Mouse (Mus musculus) heart, postnatal 10 days (tissue): ENCODE data around the gene Zfp74. TPM values are rescaled to one million over a fixed set of nuclear protein-coding genes. Genes with fewer than 3 reads are reported as not detected.

Experiments used
- DNase-seq, 2 experiments: peaks; one replicate each; pipeline ENCODE4 v3.0.0; 2021
- intact Hi-C: fragments of 180-260 bp; cut with DNase I; formaldehyde crosslinking; loops from one replicate; pipeline ENCODE4 v1.15.1; 2025
- total RNA-seq, 2 experiments: library from RNA; stranded (reverse); gene quantifications; 2 replicates each; pipeline ENCODE4 v1.2.3; 2021

The Zfp74 gene
- total RNA-seq, 2 experiments from 2014 or later = 8.3 to 8.9 TPM

- intact Hi-C loops = loop anchor here (1.0 to 5.0 kb wide), 3 partner anchors 29 to 48 kb away; partner anchors contain the start of genes Zfp27, Zfp383 and Zfp568
- DNase-seq = peak; percentile 45 to 68
Measured at GRCm38 (mm10) chr7:29954731-29955130, 842 bp upstream of the Zfp74 start.

DNA sequence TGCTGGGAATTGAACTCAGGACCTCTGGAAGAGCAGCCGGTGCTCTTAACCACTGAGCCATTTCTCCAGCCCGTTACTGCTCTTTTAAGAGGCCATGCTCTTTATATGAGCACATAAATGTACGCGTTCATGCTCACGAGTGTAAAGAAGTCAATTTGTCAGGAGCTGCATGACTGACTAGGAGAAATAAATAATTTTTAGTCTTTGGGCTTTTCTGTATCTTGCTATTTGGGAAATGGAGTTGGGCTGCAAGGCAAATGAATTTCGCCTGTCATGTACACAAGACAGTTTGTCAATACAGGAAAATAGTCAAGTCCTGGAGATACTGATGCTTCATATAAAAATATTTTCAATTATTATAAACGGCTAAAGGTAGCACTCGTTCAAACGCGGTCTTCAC, 803 bp downstream of the Zfp74 start:
- intact Hi-C loops = loop anchor here (2.0 to 5.0 kb wide), 3 partner anchors 20 to 49 kb away; partner anchors contain the start of genes Zfp27 and Zfp383
- no peak for DNase-seq

GRCm38 (mm10) chr7:29944201-29944600, 9.7 kb downstream of the Zfp74 start:
- intact Hi-C loops = no loop called here
- no peak for DNase-seq

GRCm38 (mm10) chr7:29943720-29944119, 10.2 kb downstream of the Zfp74 start:
- DNase-seq = no peak
- intact Hi-C loops = no loop called here

DNA sequence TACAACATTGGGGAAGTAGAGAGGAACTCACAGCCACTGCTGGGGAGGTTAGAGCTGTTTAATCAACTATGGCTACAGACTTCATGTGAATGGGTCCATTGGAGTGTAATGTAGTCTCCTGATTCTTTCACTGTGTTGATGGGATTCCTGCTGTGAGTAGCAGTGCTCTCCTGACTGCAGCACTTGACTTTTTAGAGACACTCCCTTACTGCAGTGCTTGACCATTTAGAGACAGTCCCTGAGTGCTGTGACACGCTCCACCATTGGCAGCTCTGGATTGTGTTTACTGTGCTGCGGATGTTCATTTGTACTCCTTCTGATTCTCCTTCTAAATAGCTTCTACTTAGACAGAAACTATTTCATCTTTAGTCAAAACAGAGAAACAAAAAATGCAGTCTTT, 11.1 kb downstream of the Zfp74 start:
- intact Hi-C loops = no loop called here
- no peak for DNase-seq

- DNase-seq = peak; percentile 38
- intact Hi-C loops = no loop called here
Measured at GRCm38 (mm10) chr7:29941027-29941426, 12.9 kb downstream of the Zfp74 start.

DNA sequence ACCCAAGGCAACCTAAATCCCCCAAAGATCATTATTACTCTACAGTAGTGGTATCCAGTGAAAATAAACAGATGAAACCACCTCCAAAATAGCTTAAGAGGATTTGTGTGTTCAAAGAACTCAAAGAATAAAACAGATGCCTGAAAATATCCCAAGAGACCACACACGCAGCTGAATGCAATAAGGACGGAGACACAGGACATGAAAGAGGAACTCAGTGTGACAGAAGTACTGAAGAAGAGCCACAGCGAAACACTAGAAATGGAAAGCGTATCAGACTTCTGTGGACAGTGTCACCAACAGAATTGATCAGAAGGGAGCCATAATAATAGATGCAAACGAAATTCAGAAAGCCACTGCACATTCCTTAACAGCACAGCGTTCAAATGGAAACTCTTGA, 15.0 kb downstream of the Zfp74 start:
- intact Hi-C loops = no loop called here

GRCm38 (mm10) chr7:29922780-29923179, 31.1 kb downstream of the Zfp74 start:
- intact Hi-C loops = no loop called here
- DNase-seq = no peak

More for the DNA sequence above, 15.0 kb downstream of the Zfp74 start:
- no peak for DNase-seq

GRCm38 (mm10) chr7:29921439-29922093, 32.3 kb downstream of the Zfp74 start:
- intact Hi-C loops = no loop called here
- DNase-seq = no peak

- peak; percentile 38 to 48 for DNase-seq
- intact Hi-C loops = no loop called here
Measured at GRCm38 (mm10) chr7:29918062-29918453, 35.8 kb downstream of the Zfp74 start.

- intact Hi-C loops = no loop called here
- DNase-seq = peak in 1 of 2 experiments; percentile 13
Measured at GRCm38 (mm10) chr7:29917371-29918061, 36.4 kb downstream of the Zfp74 start.

GRCm38 (mm10) chr7:29912172-29912571, 41.7 kb downstream of the Zfp74 start:
- no peak for DNase-seq
- intact Hi-C loops = no loop called here

- no peak for DNase-seq
- intact Hi-C loops = no loop called here
Measured at GRCm38 (mm10) chr7:29910252-29910651, 43.6 kb downstream of the Zfp74 start.

GRCm38 (mm10) chr7:29908130-29908950, 45.5 kb downstream of the Zfp74 start, which contains the start of gene Zfp383:
Gene Zfp383, plus strand, starts transcription at chr7:29908223.
- intact Hi-C loops = loop anchor here (5.0 kb wide), 2 partner anchors 44 to 141 kb away; partner anchors contain the start of genes Zfp74 and Zfp84
- peak; percentile 92 to 93 for DNase-seq

DNA sequence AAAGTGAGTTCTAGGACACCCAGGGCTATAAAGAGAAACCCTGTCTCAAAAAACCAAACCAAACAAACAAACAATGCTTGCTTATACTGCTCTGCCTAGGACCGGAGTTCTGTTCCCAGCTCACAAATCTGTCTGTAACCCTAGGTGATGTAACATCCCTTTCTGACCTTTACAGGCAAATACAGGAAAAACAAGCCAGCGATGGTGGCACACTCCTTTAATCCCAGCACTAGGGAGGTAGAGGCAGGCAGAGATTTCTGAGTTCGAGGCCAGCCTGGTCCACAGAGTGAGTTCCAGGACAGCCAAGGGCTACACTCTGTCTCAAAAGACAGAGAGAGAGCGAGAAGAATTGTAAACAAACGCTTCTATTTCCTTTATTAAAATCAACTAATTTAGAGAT, 46.7 kb downstream of the Zfp74 start:
- intact Hi-C loops = loop anchor here (2.0 to 5.0 kb wide), 3 partner anchors 45 to 140 kb away; partner anchors contain the start of genes Zfp74 and Zfp84
- DNase-seq = no peak

DNA sequence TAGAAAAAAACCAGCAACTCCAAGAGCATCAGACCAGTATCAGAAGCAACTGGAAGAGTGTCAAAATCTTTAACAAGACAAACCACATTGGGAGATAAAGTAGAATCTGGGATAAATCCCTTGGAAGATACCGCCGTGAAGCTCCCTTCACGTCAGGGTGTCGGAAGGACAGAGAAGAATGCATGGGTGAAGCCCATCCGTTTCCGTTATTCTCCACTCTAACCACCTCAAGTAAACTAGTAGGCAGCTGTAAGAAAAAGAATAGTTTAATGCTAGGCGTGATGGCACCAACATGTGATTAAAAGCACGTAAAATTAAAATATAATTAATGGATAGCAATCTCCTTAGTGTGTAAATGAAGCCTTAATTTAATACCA, 47.2 kb downstream of the Zfp74 start:
- no peak for DNase-seq
- intact Hi-C loops = loop anchor here (1.0 to 5.0 kb wide), 4 partner anchors 46 to 139 kb away; partner anchors contain the start of genes Zfp74 and Zfp84

- peak; percentile 70 to 73 for DNase-seq
- intact Hi-C loops = loop anchor here (1.0 to 5.0 kb wide), 4 partner anchors 46 to 139 kb away; partner anchors contain the start of genes Zfp74 and Zfp84
Measured at GRCm38 (mm10) chr7:29905966-29906681, 47.8 kb downstream of the Zfp74 start, which contains the start of gene Zfp27. Gene Zfp27, minus strand, starts transcription at chr7:29906572.

DNA sequence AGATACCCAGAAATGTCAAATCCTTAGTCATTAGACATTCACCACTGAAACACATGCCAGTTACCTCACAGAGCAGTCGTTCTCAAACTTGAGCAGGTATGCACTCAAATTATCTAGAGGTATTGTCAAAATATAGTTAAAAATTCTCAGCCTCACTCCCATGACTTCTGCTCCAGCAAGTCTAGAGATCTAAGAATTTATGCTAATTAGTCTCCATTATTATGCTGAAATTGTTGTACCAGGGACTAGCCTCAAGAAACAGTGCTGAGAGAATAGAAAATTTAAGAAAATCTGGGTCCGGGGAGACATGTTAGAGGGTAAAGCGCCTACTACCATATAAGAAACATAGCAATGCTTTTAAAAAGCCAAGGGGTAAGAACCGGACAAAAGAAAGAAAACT, 49.8 kb downstream of the Zfp74 start:
- no peak for DNase-seq
- intact Hi-C loops = loop anchor here (5.0 kb wide), 1 partner anchor 42 kb away; no protein-coding TSS in a partner anchor

GRCm38 (mm10) chr7:29898351-29898750, 55.5 kb downstream of the Zfp74 start:
- no peak for DNase-seq
- intact Hi-C loops = no loop called here

DNA sequence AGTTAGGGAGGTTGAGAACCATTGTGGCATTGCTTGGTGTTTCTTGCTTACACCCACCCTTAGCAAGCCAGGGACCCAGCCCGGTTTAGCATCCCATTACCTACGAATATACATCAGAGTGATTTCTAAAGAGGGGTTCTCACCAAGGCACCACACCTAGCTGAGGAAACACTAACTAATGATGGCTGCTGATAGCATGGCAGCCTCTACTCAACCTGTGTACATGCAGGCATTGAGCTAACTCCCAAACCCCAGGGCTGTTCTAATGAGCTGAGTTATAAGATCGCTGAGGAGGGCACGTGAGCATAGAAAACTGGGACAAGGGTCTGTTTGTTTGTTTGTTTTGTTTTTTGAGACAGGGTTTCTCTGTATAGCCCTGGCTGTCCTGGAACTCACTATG, 61.1 kb downstream of the Zfp74 start:
- intact Hi-C loops = no loop called here
- DNase-seq = no peak
